Mouse (Mus musculus): ENCODE results near the gene Ssr2. TPM values are rescaled to one million over a fixed set of nuclear protein-coding genes. Genes with fewer than 3 reads are reported as not detected.

Ssr2 gene
- polyA plus RNA-seq, 1 experiment from 2014 or later, result 269 TPM

GRCm38 (mm10) chr3:88625531-88625930 is 49.9 kb downstream of the Ssr2 start:
- H3K27ac ChIP-seq (ENCODE audit: low read length), result 0 out of 2 replicates have a peak overlapping the region, but pooled peaks have one; percentile 99
- ATAC-seq (ENCODE audit: low FRiP score, low TSS enrichment), result no peak
- no peaks in the 10 kb centered on the region for H3K27me3 ChIP-seq (ENCODE audit: insufficient read depth, low read length)
- peaks cover 56% of the 10 kb centered on the region for H3K4me1 ChIP-seq (ENCODE audit: insufficient read depth, low read length)
- H3K9me3 ChIP-seq (ENCODE audit: low read length), result no peaks in the 10 kb centered on the region
- no peak overlapping the region for H3K4me2 ChIP-seq (replicated peaks; ENCODE audit: low read depth, low read length)
- no peak overlapping the region; the same call in 1 of the 2 replicates for H3K9ac ChIP-seq (replicated peaks; ENCODE audit: low read length)
- H3K4me3 ChIP-seq (ENCODE audit: low read length), result no peak overlapping the region
- H3K36me3 ChIP-seq (ENCODE audit: insufficient read depth, low read length), result peaks cover 8% of the 10 kb centered on the region
- WGBS, result 82% methylated on average over 7 of the region's 7 CpGs

GRCm38 (mm10) chr3:88626316-88626715 is 50.6 kb downstream of the Ssr2 start:
- peaks cover 54% of the 10 kb centered on the region for H3K4me1 ChIP-seq (ENCODE audit: insufficient read depth, low read length)
- no peak overlapping the region for H3K9ac ChIP-seq (replicated peaks; ENCODE audit: low read length)
- H3K27ac ChIP-seq (ENCODE audit: low read length), result peak overlapping the region; percentile 24; the same call in 1 of the 2 replicates
- no peak overlapping the region for H3K4me3 ChIP-seq (ENCODE audit: low read length)
- ATAC-seq (ENCODE audit: low FRiP score, low TSS enrichment), result no peak
- H3K9me3 ChIP-seq (ENCODE audit: low read length), result no peaks in the 10 kb centered on the region
- H3K4me2 ChIP-seq (replicated peaks; ENCODE audit: low read depth, low read length), result no peak overlapping the region
- no peaks in the 10 kb centered on the region for H3K27me3 ChIP-seq (ENCODE audit: insufficient read depth, low read length)
- 67% methylated on average over 7 of the region's 7 CpGs for WGBS
- peaks cover 15% of the 10 kb centered on the region for H3K36me3 ChIP-seq (ENCODE audit: insufficient read depth, low read length)

GRCm38 (mm10) chr3:88627114-88627513 is 51.4 kb downstream of the Ssr2 start:
- peak overlapping the region; percentile 17; the same call in 1 of the 2 replicates for H3K27ac ChIP-seq (ENCODE audit: low read length)
- no peak overlapping the region for H3K4me3 ChIP-seq (ENCODE audit: low read length)
- peaks cover 23% of the 10 kb centered on the region for H3K36me3 ChIP-seq (ENCODE audit: insufficient read depth, low read length)
- peaks cover 54% of the 10 kb centered on the region for H3K4me1 ChIP-seq (ENCODE audit: insufficient read depth, low read length)
- 0 out of 2 replicates have a peak overlapping the region, but pooled peaks have one; percentile 17 for H3K9ac ChIP-seq (replicated peaks; ENCODE audit: low read length)
- no peaks in the 10 kb centered on the region for H3K27me3 ChIP-seq (ENCODE audit: insufficient read depth, low read length)
- ATAC-seq (ENCODE audit: low FRiP score, low TSS enrichment), result peak; percentile 20; the same call in 1 of the 2 replicates
- 44% methylated on average over 4 of the region's 4 CpGs for WGBS
- no peak overlapping the region for H3K4me2 ChIP-seq (replicated peaks; ENCODE audit: low read depth, low read length)
- no peaks in the 10 kb centered on the region for H3K9me3 ChIP-seq (ENCODE audit: low read length)

GRCm38 (mm10) chr3:88627535-88627934 is 51.9 kb downstream of the Ssr2 start:
- 55% methylated on average over 2 of the region's 2 CpGs for WGBS
- H3K36me3 ChIP-seq (ENCODE audit: insufficient read depth, low read length), result peaks cover 28% of the 10 kb centered on the region

GRCm38 (mm10) chr3:88628766-88629165 is 53.1 kb downstream of the Ssr2 start:
- WGBS, result 52% methylated on average over 4 of the region's 4 CpGs

More at GRCm38 (mm10) chr3:88627535-88627934, 51.9 kb downstream of the Ssr2 start:
- Histone ChIP-seq H3K27me3 (ENCODE audit: insufficient read depth, low read length) (no peaks in the 10 kb centered on the region), H3K9ac (replicated peaks; ENCODE audit: low read length) (0 out of 2 replicates have a peak overlapping the region, but pooled peaks have one; percentile 17), H3K27ac (ENCODE audit: low read length) (peak overlapping the region; percentile 51; the same call in 1 of the 2 replicates), H3K4me1 (ENCODE audit: insufficient read depth, low read length) (peaks cover 54% of the 10 kb centered on the region), H3K4me3 (ENCODE audit: low read length) (no peak overlapping the region), H3K4me2 (replicated peaks; ENCODE audit: low read depth, low read length) (no peak overlapping the region), H3K9me3 (ENCODE audit: low read length) (no peaks in the 10 kb centered on the region)
- ATAC-seq (ENCODE audit: low FRiP score, low TSS enrichment), result peak; percentile 37; the same call in 1 of the 2 replicates

GRCm38 (mm10) chr3:88629244-88629643 is 53.6 kb downstream of the Ssr2 start:
- Histone ChIP-seq H3K36me3 (ENCODE audit: insufficient read depth, low read length) (peaks cover 45% of the 10 kb centered on the region), H3K27me3 (ENCODE audit: insufficient read depth, low read length) (no peaks in the 10 kb centered on the region), H3K4me3 (ENCODE audit: low read length) (no peak overlapping the region), H3K9ac (replicated peaks; ENCODE audit: low read length) (0 out of 2 replicates have a peak overlapping the region, but pooled peaks have one; percentile 24), H3K4me1 (ENCODE audit: insufficient read depth, low read length) (peaks cover 45% of the 10 kb centered on the region), H3K4me2 (replicated peaks; ENCODE audit: low read depth, low read length) (no peak overlapping the region), H3K9me3 (ENCODE audit: low read length) (no peaks in the 10 kb centered on the region), H3K27ac (ENCODE audit: low read length) (no peak overlapping the region)
- no peak for ATAC-seq (ENCODE audit: low FRiP score, low TSS enrichment)
- 65% methylated on average over 13 of the region's 13 CpGs for WGBS

More at GRCm38 (mm10) chr3:88628766-88629165, 53.1 kb downstream of the Ssr2 start:
- ATAC-seq (ENCODE audit: low FRiP score, low TSS enrichment), result no peak
- no peak overlapping the region for H3K9ac ChIP-seq (replicated peaks; ENCODE audit: low read length)
- H3K9me3 ChIP-seq (ENCODE audit: low read length), result no peaks in the 10 kb centered on the region
- H3K4me1 ChIP-seq (ENCODE audit: insufficient read depth, low read length), result peaks cover 50% of the 10 kb centered on the region
- H3K36me3 ChIP-seq (ENCODE audit: insufficient read depth, low read length), result peaks cover 40% of the 10 kb centered on the region
- H3K27ac ChIP-seq (ENCODE audit: low read length), result no peak overlapping the region; the same call in 1 of the 2 replicates
- H3K4me3 ChIP-seq (ENCODE audit: low read length), result no peak overlapping the region
- no peaks in the 10 kb centered on the region for H3K27me3 ChIP-seq (ENCODE audit: insufficient read depth, low read length)
- no peak overlapping the region for H3K4me2 ChIP-seq (replicated peaks; ENCODE audit: low read depth, low read length)

- no peak for ATAC-seq (ENCODE audit: low FRiP score, low TSS enrichment)
Observed at GRCm38 (mm10) chr3:88630018-88630417, 54.3 kb downstream of the Ssr2 start.

GRCm38 (mm10) chr3:88630849-88631341 is 55.2 kb downstream of the Ssr2 start:
- Histone ChIP-seq H3K4me1 (ENCODE audit: insufficient read depth, low read length) (peaks cover 34% of the 10 kb centered on the region), H3K27me3 (ENCODE audit: insufficient read depth, low read length) (no peaks in the 10 kb centered on the region), H3K4me2 (replicated peaks; ENCODE audit: low read depth, low read length) (no peak overlapping the region), H3K36me3 (ENCODE audit: insufficient read depth, low read length) (peaks cover 61% of the 10 kb centered on the region), H3K9me3 (ENCODE audit: low read length) (no peaks in the 10 kb centered on the region), H3K27ac (ENCODE audit: low read length) (peak overlapping the region; percentile 39; the same call in 1 of the 2 replicates), H3K4me3 (ENCODE audit: low read length) (no peak overlapping the region), H3K9ac (replicated peaks; ENCODE audit: low read length) (no peak overlapping the region)
- peak; percentile 44 for ATAC-seq (ENCODE audit: low FRiP score, low TSS enrichment)
- WGBS, result 72% methylated on average over 6 of the region's 6 CpGs

More at GRCm38 (mm10) chr3:88630018-88630417, 54.3 kb downstream of the Ssr2 start:
- no peak overlapping the region for H3K9ac ChIP-seq (replicated peaks; ENCODE audit: low read length)
- H3K4me2 ChIP-seq (replicated peaks; ENCODE audit: low read depth, low read length), result no peak overlapping the region
- H3K36me3 ChIP-seq (ENCODE audit: insufficient read depth, low read length), result peaks cover 52% of the 10 kb centered on the region
- H3K27me3 ChIP-seq (ENCODE audit: insufficient read depth, low read length), result no peaks in the 10 kb centered on the region
- peaks cover 38% of the 10 kb centered on the region for H3K4me1 ChIP-seq (ENCODE audit: insufficient read depth, low read length)
- peak overlapping the region; percentile 12; the same call in 1 of the 2 replicates for H3K27ac ChIP-seq (ENCODE audit: low read length)
- no peaks in the 10 kb centered on the region for H3K9me3 ChIP-seq (ENCODE audit: low read length)
- H3K4me3 ChIP-seq (ENCODE audit: low read length), result no peak overlapping the region
- WGBS, result 71% methylated on average over 9 of the region's 9 CpGs

GRCm38 (mm10) chr3:88631921-88632587 is 56.4 kb downstream of the Ssr2 start:
- H3K27ac ChIP-seq (ENCODE audit: low read length), result no peak overlapping the region
- ATAC-seq (ENCODE audit: low FRiP score, low TSS enrichment), result 0 out of 2 replicates have a peak, but pooled peaks have one; percentile 17
- WGBS, result 74% methylated on average over 12 of the region's 12 CpGs

GRCm38 (mm10) chr3:88633056-88633455 is 57.4 kb downstream of the Ssr2 start:
- H3K9ac ChIP-seq (replicated peaks; ENCODE audit: low read length), result no peak overlapping the region
- no peak overlapping the region for H3K27ac ChIP-seq (ENCODE audit: low read length)
- no peak overlapping the region for H3K4me3 ChIP-seq (ENCODE audit: low read length)
- ATAC-seq (ENCODE audit: low FRiP score, low TSS enrichment), result no peak
- no peaks in the 10 kb centered on the region for H3K9me3 ChIP-seq (ENCODE audit: low read length)
- peaks cover 12% of the 10 kb centered on the region for H3K4me1 ChIP-seq (ENCODE audit: insufficient read depth, low read length)
- no peak overlapping the region for H3K4me2 ChIP-seq (replicated peaks; ENCODE audit: low read depth, low read length)
- WGBS, result 93% methylated on average over 10 of the region's 10 CpGs
- no peaks in the 10 kb centered on the region for H3K27me3 ChIP-seq (ENCODE audit: insufficient read depth, low read length)
- peaks cover 81% of the 10 kb centered on the region for H3K36me3 ChIP-seq (ENCODE audit: insufficient read depth, low read length)

More at GRCm38 (mm10) chr3:88631921-88632587, 56.4 kb downstream of the Ssr2 start:
- Histone ChIP-seq H3K4me3 (ENCODE audit: low read length) (no peak overlapping the region), H3K36me3 (ENCODE audit: insufficient read depth, low read length) (peaks cover 73% of the 10 kb centered on the region), H3K27me3 (ENCODE audit: insufficient read depth, low read length) (no peaks in the 10 kb centered on the region), H3K4me1 (ENCODE audit: insufficient read depth, low read length) (peaks cover 22% of the 10 kb centered on the region), H3K4me2 (replicated peaks; ENCODE audit: low read depth, low read length) (no peak overlapping the region), H3K9ac (replicated peaks; ENCODE audit: low read length) (no peak overlapping the region), H3K9me3 (ENCODE audit: low read length) (no peaks in the 10 kb centered on the region)
